Mouse (Mus musculus) hindbrain, embryonic 14.5 days (tissue): ENCODE measurements around the gene Wrap73. TPM values are rescaled to one million over a fixed set of nuclear protein-coding genes. Genes with fewer than 3 reads are reported as not detected.

Source experiments
- ATAC-seq: fragments of 200-750 bp; cut with Nextera tagmentation; 2 replicates; pipeline ENCODE4 v1.8.0; 2017; ENCODE audit warnings: moderate number of reproducible peaks, mild to moderate bottlenecking, moderate TSS enrichment, moderate library complexity; ENCODE audit not compliant: low FRiP score
- DNase-seq: peaks from one replicate; pipeline ENCODE4 v3.0.0-alpha.2; 2015; ENCODE audit warnings: low spot score
- H3K27ac ChIP-seq: fragments of 300-500 bp; sonication (generic); 2 replicates; pipeline ENCODE4 v1.5.1; 2014; ENCODE audit warnings: mild to moderate bottlenecking, moderate library complexity
- H3K27me3 ChIP-seq: fragments of 300-500 bp; sonication (generic); 2 replicates; pipeline ENCODE4 v1.6.1; 2014; ENCODE audit warnings: mild to moderate bottlenecking, low read length, mixed read lengths; ENCODE audit not compliant: control insufficient read depth, insufficient read depth
- H3K36me3 ChIP-seq: fragments of 300-500 bp; sonication (generic); replicated peaks from 2 replicates; pipeline ENCODE4 v1.6.1; 2014; ENCODE audit not compliant: control insufficient read depth, insufficient read depth
- H3K4me1 ChIP-seq: fragments of 300-500 bp; sonication (generic); replicated peaks from 2 replicates; pipeline ENCODE4 v1.6.1; 2014; ENCODE audit warnings: antibody characterized with exemption, low read length, mixed read lengths; ENCODE audit not compliant: control insufficient read depth, insufficient read depth
- H3K4me2 ChIP-seq: fragments of 300-500 bp; sonication (generic); replicated peaks from 2 replicates; pipeline ENCODE4 v1.6.1; 2014; ENCODE audit warnings: mild to moderate bottlenecking, moderate library complexity
- H3K4me3 ChIP-seq: fragments of 300-500 bp; sonication (generic); replicated peaks from 2 replicates; pipeline ENCODE4 v1.5.1; 2014; ENCODE audit warnings: mild to moderate bottlenecking, low read length
- H3K9ac ChIP-seq: fragments of 300-500 bp; sonication (generic); 2 replicates; pipeline ENCODE4 v1.6.1; 2014
- H3K9me3 ChIP-seq: fragments of 300-500 bp; sonication (generic); 2 replicates; pipeline ENCODE4 v1.6.1; 2016; ENCODE audit warnings: low read length; ENCODE audit not compliant: control insufficient read depth
- WGBS: fragments of 180-500 bp; shearing (Covaris S2); extraction: QIAGEN DNeasy Blood & Tissue Kit; methylation state at CpG from one replicate; pipeline ENCODE4 v1.1.7; 2014; 5-methylcytosine and 5-hydroxymethylcytosine counted together
- polyA plus RNA-seq: library from polyadenylated mRNA; unstranded; fragments of >200 nt; fragmentation: Nextera tagmentation; extraction: Ambion mirVana; gene quantifications from 2 replicates; pipeline ENCODE4 v1.2.1, GENCODE M21; 2014

Gene Wrap73
- polyA plus RNA-seq, 1 experiment from 2014 or later: 35.3 TPM

- Histone ChIP-seq H3K4me2 (no peak overlapping the region), H3K36me3 (no peaks in the 10 kb centered on the region), H3K27me3 (no peaks in the 10 kb centered on the region), H3K27ac (no peak overlapping the region), H3K9ac (no peak overlapping the region), H3K4me1 (peaks cover 7% of the 10 kb centered on the region; the same call in 1 of the 2 replicates), H3K9me3 (no peaks in the 10 kb centered on the region), H3K4me3 (no peak overlapping the region)
- ATAC-seq: no peak
- DNase-seq: no peak
- WGBS: 42% methylated on average over 6 of the region's 6 CpGs
Observed at GRCm38 (mm10) chr4:154197961-154198360, 55.8 kb downstream of the Wrap73 start.

GRCm38 (mm10) chr4:154198377-154198961 lies 56.3 kb downstream of the Wrap73 start:
- no peaks in the 10 kb centered on the region for H3K27me3 ChIP-seq
- H3K36me3 ChIP-seq: no peaks in the 10 kb centered on the region
- peaks cover 7% of the 10 kb centered on the region; the same call in 1 of the 2 replicates for H3K4me1 ChIP-seq
- peak overlapping the region; percentile 9; the same call in 1 of the 2 replicates for H3K27ac ChIP-seq
- ATAC-seq (no peak), DNase-seq (no peak)
- H3K4me2 ChIP-seq: no peak overlapping the region
- 13% methylated on average over 7 of the region's 7 CpGs for WGBS
- no peak overlapping the region for H3K9ac ChIP-seq
- no peaks in the 10 kb centered on the region for H3K9me3 ChIP-seq
- H3K4me3 ChIP-seq: no peak overlapping the region

GRCm38 (mm10) chr4:154201511-154201910 lies 59.3 kb downstream of the Wrap73 start:
- Histone ChIP-seq H3K4me2 (no peak overlapping the region), H3K36me3 (no peaks in the 10 kb centered on the region), H3K9ac (no peak overlapping the region), H3K27me3 (no peaks in the 10 kb centered on the region), H3K27ac (no peak overlapping the region), H3K9me3 (no peaks in the 10 kb centered on the region), H3K4me1 (peaks cover 7% of the 10 kb centered on the region; the same call in 1 of the 2 replicates), H3K4me3 (no peak overlapping the region)
- WGBS: 38% methylated on average over 5 of the region's 5 CpGs
- DNase-seq (no peak), ATAC-seq (no peak)

- 73% methylated on average over 7 of the region's 7 CpGs for WGBS
- no peak for ATAC-seq
- Histone ChIP-seq H3K9ac (no peak overlapping the region), H3K4me1 (no peaks in the 10 kb centered on the region), H3K36me3 (no peaks in the 10 kb centered on the region), H3K27ac (no peak overlapping the region), H3K4me2 (no peak overlapping the region), H3K27me3 (no peaks in the 10 kb centered on the region), H3K4me3 (no peak overlapping the region), H3K9me3 (no peaks in the 10 kb centered on the region)
- no peak for DNase-seq
Observed at GRCm38 (mm10) chr4:154204532-154204931, 62.4 kb downstream of the Wrap73 start.

GRCm38 (mm10) chr4:154205392-154205791 lies 63.2 kb downstream of the Wrap73 start:
- no peak overlapping the region for H3K9ac ChIP-seq
- no peaks in the 10 kb centered on the region for H3K27me3 ChIP-seq
- no peak overlapping the region for H3K27ac ChIP-seq
- DNase-seq: no peak
- ATAC-seq: no peak
- no peak overlapping the region for H3K4me3 ChIP-seq
- no peaks in the 10 kb centered on the region for H3K4me1 ChIP-seq
- H3K4me2 ChIP-seq: no peak overlapping the region
- no peaks in the 10 kb centered on the region for H3K36me3 ChIP-seq
- H3K9me3 ChIP-seq: no peaks in the 10 kb centered on the region
- WGBS: 72% methylated on average over 5 of the region's 5 CpGs

GRCm38 (mm10) chr4:154207261-154207660 lies 65.1 kb downstream of the Wrap73 start:
- H3K36me3 ChIP-seq: no peaks in the 10 kb centered on the region
- WGBS: 15% methylated on average over 5 of the region's 5 CpGs
- H3K27me3 ChIP-seq: no peaks in the 10 kb centered on the region
- no peak overlapping the region for H3K4me3 ChIP-seq
- no peaks in the 10 kb centered on the region for H3K4me1 ChIP-seq
- ATAC-seq (peak; percentile 59; the same call in 1 of the 2 replicates), DNase-seq (peak; percentile 89)
- H3K4me2 ChIP-seq: no peak overlapping the region
- H3K9me3 ChIP-seq: no peaks in the 10 kb centered on the region
- no peak overlapping the region for H3K9ac ChIP-seq
- no peak overlapping the region for H3K27ac ChIP-seq

GRCm38 (mm10) chr4:154209054-154209453 lies 66.9 kb downstream of the Wrap73 start:
- Histone ChIP-seq H3K4me1 (no peaks in the 10 kb centered on the region), H3K27me3 (no peaks in the 10 kb centered on the region), H3K9me3 (no peaks in the 10 kb centered on the region), H3K4me3 (no peak overlapping the region), H3K36me3 (no peaks in the 10 kb centered on the region), H3K27ac (no peak overlapping the region), H3K4me2 (no peak overlapping the region), H3K9ac (no peak overlapping the region)
- ATAC-seq (no peak), DNase-seq (no peak)
- WGBS: 77% methylated on average over 6 of the region's 6 CpGs

GRCm38 (mm10) chr4:154209825-154210224 lies 67.7 kb downstream of the Wrap73 start:
- Histone ChIP-seq H3K27ac (no peak overlapping the region), H3K4me1 (no peaks in the 10 kb centered on the region), H3K4me3 (no peak overlapping the region), H3K36me3 (no peaks in the 10 kb centered on the region), H3K27me3 (no peaks in the 10 kb centered on the region), H3K9me3 (no peaks in the 10 kb centered on the region), H3K4me2 (no peak overlapping the region), H3K9ac (no peak overlapping the region)
- 12% methylated on average over 3 of the region's 3 CpGs for WGBS
- ATAC-seq: no peak
- no peak for DNase-seq

GRCm38 (mm10) chr4:154211459-154211858 lies 69.3 kb downstream of the Wrap73 start:
- no peak overlapping the region for H3K27ac ChIP-seq
- ATAC-seq: no peak
- 84% methylated on average over 13 of the region's 13 CpGs for WGBS

GRCm38 (mm10) chr4:154213586-154213985 lies 71.4 kb downstream of the Wrap73 start:
- H3K27me3 ChIP-seq: no peaks in the 10 kb centered on the region
- 82% methylated on average over 7 of the region's 7 CpGs for WGBS
- no peak overlapping the region for H3K9ac ChIP-seq
- H3K4me3 ChIP-seq: no peak overlapping the region
- H3K27ac ChIP-seq: no peak overlapping the region
- DNase-seq: no peak
- no peaks in the 10 kb centered on the region for H3K9me3 ChIP-seq
- no peak overlapping the region for H3K4me2 ChIP-seq
- no peaks in the 10 kb centered on the region for H3K4me1 ChIP-seq
- H3K36me3 ChIP-seq: no peaks in the 10 kb centered on the region
- no peak for ATAC-seq

More at GRCm38 (mm10) chr4:154211459-154211858, 69.3 kb downstream of the Wrap73 start:
- Histone ChIP-seq H3K4me2 (no peak overlapping the region), H3K4me3 (no peak overlapping the region), H3K27me3 (no peaks in the 10 kb centered on the region), H3K4me1 (no peaks in the 10 kb centered on the region), H3K36me3 (no peaks in the 10 kb centered on the region), H3K9me3 (no peaks in the 10 kb centered on the region), H3K9ac (no peak overlapping the region)
- DNase-seq: no peak
